Mouse (Mus musculus) adrenal gland, postnatal 25 days (tissue): ENCODE measurements around the gene Corin. TPM values are rescaled to one million over a fixed set of nuclear protein-coding genes. Genes with fewer than 3 reads are reported as not detected.

Experiments
- DNase-seq: peaks from one replicate; pipeline ENCODE4 v3.0.0; 2021; ENCODE audit warnings: mixed read lengths
- total RNA-seq: library from RNA; stranded (reverse); gene quantifications from 2 replicates; pipeline ENCODE4 v1.2.3, GENCODE M21; 2021

The Corin gene
- total RNA-seq, 1 experiment from 2014 or later, result not detected

DNA sequence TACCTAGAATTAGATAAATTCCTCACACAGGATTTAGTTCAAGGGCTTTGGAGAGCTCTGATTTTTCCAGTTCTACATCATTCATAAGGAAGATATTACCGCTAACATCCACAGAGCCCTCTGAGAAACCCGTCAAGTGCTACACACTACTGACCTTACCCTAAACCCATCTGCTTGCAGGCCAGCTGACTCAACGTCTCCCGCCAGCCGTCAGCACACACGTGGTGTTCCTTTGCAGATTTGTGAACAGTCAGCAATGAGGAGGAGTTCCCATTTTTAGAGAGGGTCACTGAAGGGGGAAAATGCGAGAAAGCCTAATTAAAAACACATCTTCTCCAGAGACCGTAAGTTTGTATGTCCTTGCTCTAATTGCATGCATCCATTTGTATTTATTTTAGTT is 174.8 kb downstream of the Corin start:
- DNase-seq, result no peak

- DNase-seq, result no peak
Observed at GRCm38 (mm10) chr5:72315282-72315681, 189.0 kb downstream of the Corin start.

GRCm38 (mm10) chr5:72298418-72299104 is 205.7 kb downstream of the Corin start:
- no peak for DNase-seq

- DNase-seq, result no peak
Observed at GRCm38 (mm10) chr5:72285077-72285476, 219.2 kb downstream of the Corin start.

GRCm38 (mm10) chr5:72282907-72283306 is 221.4 kb downstream of the Corin start:
- no peak for DNase-seq

- DNase-seq, result no peak
Observed at GRCm38 (mm10) chr5:72269652-72270051, 234.6 kb downstream of the Corin start.

DNA sequence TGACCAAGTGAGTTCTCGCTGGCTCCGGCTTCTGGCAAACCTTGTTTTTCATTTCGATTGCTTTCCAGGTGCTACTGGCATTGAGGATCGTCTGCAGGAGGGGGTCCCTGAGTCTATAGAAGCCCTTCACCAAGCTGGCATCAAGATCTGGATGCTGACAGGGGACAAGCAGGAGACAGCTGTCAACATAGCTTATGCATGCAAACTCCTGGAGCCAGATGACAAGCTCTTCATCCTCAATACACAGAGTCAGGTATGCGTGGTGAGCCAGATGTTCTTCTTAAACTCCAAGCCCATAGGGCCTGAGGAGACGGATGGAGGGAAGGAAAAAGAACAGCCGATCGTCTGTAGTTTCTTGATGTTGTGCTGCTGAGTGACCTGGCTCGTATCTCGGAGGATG is 235.1 kb downstream of the Corin start:
- DNase-seq, result no peak

DNA sequence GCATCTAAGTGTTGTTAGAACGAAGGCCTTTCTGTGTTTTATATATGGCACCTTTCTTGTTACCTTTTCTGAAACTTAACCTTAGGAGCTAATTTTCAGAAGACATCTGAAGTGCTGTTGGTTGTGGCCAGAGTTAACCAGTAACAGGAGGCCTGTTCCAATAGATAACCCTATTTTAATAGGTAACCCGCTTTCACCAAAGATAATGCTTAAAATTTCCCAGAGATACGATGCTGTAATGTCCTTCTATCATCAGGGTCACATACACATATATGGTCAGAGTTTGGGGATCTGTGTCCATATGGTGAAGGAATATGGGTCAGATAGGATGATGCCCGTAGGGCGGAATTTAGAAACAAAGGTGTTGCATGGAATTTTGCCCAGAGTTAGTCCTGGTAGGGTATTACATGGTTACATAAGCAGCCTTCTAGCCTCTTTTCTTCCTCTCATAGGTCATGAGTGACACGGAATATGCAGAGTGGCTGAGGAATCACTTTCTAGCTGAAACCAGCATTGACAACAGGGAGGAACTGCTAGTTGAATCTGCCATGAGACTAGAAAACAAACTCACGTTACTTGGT is 237.2 kb downstream of the Corin start:
- no peak for DNase-seq

GRCm38 (mm10) chr5:72264195-72264751 is 240.0 kb downstream of the Corin start:
- no peak for DNase-seq

GRCm38 (mm10) chr5:72261802-72262324 is 242.4 kb downstream of the Corin start:
- no peak for DNase-seq

- DNase-seq, result no peak
Observed at GRCm38 (mm10) chr5:72259298-72259621, 245.0 kb downstream of the Corin start.

DNA sequence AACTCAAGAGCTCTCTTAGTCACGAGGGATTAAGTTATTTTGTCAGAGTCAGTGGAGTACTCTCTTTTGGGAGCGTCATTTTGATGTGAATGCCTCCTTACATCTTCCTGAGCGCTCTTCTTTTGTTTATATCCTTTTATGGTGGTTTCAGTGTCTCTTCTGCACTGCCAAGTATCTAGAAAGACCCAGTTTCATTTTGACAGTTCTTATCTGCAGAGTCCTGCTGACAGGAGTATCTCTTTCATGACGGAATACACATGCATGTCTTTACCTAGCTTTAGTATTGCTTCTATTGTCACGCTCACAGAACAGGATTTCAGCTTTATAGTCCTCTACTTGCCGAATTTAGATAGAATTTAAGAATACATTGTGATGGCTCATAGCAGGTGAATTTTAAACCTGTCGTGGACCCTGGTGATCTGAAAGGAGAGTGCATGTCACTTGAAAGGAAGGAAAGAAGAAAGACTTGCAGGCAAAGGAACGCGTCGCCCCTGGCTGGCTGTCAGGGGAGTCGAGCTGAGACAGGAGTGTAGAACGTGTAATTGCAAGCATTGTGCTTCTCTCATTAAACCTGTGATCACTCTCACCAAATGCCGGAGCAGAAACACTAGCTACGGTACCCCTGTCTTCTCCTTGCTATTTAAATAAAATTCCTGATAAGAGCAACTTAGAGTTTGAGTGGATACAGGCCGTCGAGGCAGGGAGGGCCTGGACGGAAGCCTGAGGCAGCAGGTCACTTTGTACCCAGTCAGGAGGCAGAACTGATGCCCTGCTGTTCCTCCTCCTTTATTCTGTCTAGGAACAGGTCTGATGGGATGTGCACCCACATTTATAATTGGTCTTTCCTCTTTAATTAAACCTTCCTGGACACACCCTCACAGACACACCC is 245.6 kb downstream of the Corin start:
- no peak for DNase-seq

- DNase-seq, result no peak
Observed at GRCm38 (mm10) chr5:72257084-72257483, 247.2 kb downstream of the Corin start.

DNA sequence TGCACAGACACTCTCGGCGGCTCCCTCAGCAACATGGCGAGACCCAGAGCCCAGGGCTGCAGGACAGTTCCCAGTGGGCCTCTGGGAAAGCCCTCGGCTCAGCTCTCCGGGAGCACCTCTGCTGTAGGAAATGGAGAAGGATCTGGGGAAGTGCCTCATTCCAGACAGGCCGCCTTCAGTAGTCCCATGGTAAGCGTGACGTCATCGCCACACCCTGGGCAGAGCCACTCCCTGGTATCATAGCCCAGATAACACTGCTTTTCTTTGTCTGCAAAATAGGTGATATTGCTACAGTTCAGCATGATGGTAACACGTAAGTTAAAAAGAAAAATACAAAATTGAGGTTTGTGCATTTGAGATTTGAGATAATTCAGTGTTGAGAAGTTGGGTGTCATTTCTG is 249.3 kb downstream of the Corin start:
- no peak for DNase-seq

DNA sequence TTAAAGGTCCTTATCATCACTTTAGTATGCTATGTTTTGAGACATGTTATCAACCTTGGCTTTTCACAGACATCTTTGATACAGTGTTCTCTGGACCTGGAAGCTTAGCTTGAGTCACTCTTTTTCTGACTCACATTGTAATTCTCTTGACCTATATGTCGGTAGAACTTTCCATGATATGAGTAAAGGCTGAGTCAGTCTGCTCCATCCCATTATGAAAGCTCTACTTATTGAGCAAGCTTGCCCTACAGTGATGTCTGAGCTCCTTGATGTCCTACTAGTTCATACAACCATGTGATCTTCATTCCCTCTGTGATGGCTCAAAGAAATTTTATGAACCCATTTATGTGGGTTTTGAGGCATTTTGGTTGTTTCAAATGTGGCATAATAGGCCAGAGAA is 254.1 kb downstream of the Corin start:
- no peak for DNase-seq

Other genes with a start within 250 kb of the Corin start
- 15.1 and 21.6 TPM in 2 replicates for gene Nfxl1, start 55.2 kb upstream of the Corin start, total RNA-seq
- not detected in 2 replicates for gene Zar1, start 76.8 kb upstream of the Corin start, total RNA-seq
- 1.7 and 2.1 TPM in 2 replicates for gene Gm5868, start 83.1 kb upstream of the Corin start, total RNA-seq
- not detected in 2 replicates for gene Cnga1, start 139.8 kb upstream of the Corin start, total RNA-seq
- 0.21 and 4.8 TPM in 2 replicates for gene Nipal1, start 143.3 kb upstream of the Corin start, total RNA-seq
- gene Txk, start 248.3 kb upstream of the Corin start, total RNA-seq, result not detected in 2 replicates